Mouse (Mus musculus) CD8-positive naive resting alpha-beta T cell, adult 57 days (primary cell): Measurements from ENCODE around the gene Psme2b. TPM values are rescaled to one million over a fixed set of nuclear protein-coding genes. Genes with fewer than 3 reads are reported as not detected.

Experiments used
- total RNA-seq: library from RNA; stranded (reverse); gene quantifications from one replicate; pipeline ENCODE4 v1.2.4, GENCODE M21; 2023

Gene Psme2b
- 32.2 TPM for total RNA-seq

DNA sequence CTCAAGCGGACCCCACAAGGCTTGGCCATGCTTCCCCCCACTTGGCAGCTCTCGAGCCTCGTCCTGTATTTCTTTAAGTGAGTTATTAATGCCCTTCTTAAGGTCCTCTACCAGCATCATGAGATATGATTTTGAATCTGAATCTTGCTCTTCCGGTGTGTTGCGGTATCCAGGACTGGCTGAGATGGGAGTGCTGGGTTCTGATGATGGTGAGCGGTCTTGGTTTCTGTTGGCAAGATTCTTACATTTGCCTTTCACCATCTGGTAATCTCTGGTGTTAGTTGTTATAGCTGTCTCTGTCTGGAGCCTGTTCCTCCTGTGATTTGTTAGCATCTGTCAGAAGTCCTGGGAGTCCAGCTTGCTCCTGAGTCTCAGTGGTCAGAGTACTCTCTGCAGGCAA, at the start of gene Psme2b:
Psme2b (minus strand) TSS at position 101 of the 400 bp plus-strand sequence.

DNA sequence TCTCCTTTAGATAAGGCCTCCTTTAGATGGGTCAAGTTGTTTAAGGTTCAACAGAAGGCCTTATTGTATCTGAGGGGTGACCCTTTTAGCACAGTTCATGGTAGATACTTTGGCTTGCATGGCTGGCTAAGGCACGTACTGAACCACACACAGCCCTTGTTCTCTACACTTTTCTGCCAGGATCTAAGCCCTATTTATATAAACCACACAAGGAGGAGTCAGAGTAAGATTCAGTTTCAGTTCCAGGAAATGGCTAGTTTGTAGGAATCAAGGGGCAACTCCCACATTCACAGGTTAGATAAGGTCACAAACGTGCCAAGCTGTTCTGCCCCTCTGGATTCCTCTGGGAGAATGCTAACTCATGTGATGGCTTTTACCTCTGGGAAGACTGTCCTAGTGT, 48.0 kb upstream of the Psme2b start, which contains the start of gene Tgtp1:
Tgtp1 (minus strand) TSS at position 155 of the 400 bp plus-strand sequence.

GRCm38 (mm10) chr11:48991740-48992520, 45.9 kb upstream of the Psme2b start, which contains the start of gene Gm12185:
Gm12185 (minus strand) TSS chr11:48992226.

DNA sequence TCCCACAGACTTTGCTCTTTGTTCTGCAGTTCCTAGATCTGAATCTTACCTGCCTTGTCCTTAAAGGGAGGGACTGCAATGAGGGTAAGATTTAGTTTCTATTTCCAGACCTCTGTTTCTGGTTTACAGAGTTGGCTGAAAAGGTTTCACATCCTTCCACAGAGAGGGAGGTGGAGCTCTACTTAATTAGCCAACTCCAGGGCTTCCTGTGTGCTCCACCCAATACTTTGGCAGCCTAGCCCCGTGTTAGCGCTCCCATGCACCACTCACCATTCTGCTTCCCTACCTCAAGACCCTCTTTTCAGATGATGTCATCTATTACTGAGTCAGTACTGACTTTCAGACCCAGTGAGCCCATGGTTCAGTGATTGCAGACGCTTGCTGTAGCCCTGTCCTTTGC, 33.3 kb upstream of the Psme2b start, which contains the start of gene 9930111J21Rik1:
9930111J21Rik1 (minus strand) TSS at position 148 of the 400 bp plus-strand sequence.

DNA sequence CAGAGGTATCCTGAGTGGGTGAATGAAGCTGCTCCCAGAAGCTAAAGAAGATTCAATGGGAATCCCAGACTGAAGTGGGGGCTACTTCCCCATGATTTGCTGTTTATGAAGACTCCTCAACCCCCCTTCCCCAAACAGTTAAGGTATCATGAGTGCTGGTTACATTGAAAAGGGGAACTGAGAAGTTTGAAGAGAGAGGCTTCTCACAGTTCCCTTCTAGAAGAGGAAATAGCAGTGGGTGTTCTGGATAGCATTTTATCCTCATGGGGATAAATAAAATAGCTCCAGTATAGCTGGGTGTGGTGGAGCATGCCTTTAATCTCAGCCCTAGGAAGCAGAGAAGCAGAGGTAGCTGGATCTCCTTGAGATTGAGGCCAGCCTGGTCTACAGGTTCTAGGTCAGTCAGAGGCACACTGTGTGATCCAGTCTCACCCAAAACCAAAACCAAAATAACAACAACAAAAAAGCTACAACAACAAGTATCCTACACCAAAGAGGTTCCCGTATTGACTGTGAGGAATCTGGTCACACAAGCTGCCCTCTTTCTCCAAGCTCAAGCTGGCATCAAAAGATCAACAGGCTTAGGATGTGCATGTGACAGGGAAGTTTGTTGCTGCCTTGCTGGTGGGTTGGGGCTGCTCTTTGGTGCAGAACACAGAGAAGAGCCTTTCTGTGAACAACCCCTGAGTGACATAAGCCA, 32.4 kb upstream of the Psme2b start, which contains the start of gene Olfr56:
Olfr56 (plus strand) TSS at position 650 of the 700 bp plus-strand sequence.

GRCm38 (mm10) chr11:48902021-48902420, 44.0 kb downstream of the Psme2b start, which contains the start of gene Gm5431:
Gm5431 (minus strand) TSS chr11:48902214.

Other genes with a start within 250 kb of the Psme2b start
- gene Rack1, start 145.9 kb downstream of the Psme2b start, total RNA-seq, result 2,261 TPM
- 28.7 TPM for gene Trim41, start 128.8 kb downstream of the Psme2b start, total RNA-seq
- gene Trim7, start 120.0 kb downstream of the Psme2b start, total RNA-seq, result 15.4 TPM
- gene Gm12184, start 119.5 kb downstream of the Psme2b start, total RNA-seq, result 0.55 TPM
- gene Irgm1, start 74.5 kb downstream of the Psme2b start, total RNA-seq, result 49.6 TPM
- gene Gm5431, start 44.0 kb downstream of the Psme2b start, total RNA-seq, result 17.5 TPM
- gene Olfr56, start 32.7 kb upstream of the Psme2b start, total RNA-seq, result 1.0 TPM
- 63.7 TPM for gene 9930111J21Rik1, start 33.2 kb upstream of the Psme2b start, total RNA-seq
- 50.9 TPM for gene Gm12185, start 46.0 kb upstream of the Psme2b start, total RNA-seq
- gene Tgtp1, start 48.0 kb upstream of the Psme2b start, total RNA-seq, result 115 TPM
- gene 9930111J21Rik2, start 105.1 kb upstream of the Psme2b start, total RNA-seq, result 77.4 TPM
- gene Tgtp2, start 118.0 kb upstream of the Psme2b start, total RNA-seq, result 86.7 TPM
- 138 TPM for gene Ifi47, start 130.4 kb upstream of the Psme2b start, total RNA-seq
- gene Olfr1396, start 168.7 kb upstream of the Psme2b start, total RNA-seq, result not detected
- not detected for gene Olfr1395, start 196.1 kb upstream of the Psme2b start, total RNA-seq
- gene Olfr1394, start 208.2 kb upstream of the Psme2b start, total RNA-seq, result not detected
- not detected for gene Btnl9, start 241.0 kb upstream of the Psme2b start, total RNA-seq